In the genomic region with DNA sequence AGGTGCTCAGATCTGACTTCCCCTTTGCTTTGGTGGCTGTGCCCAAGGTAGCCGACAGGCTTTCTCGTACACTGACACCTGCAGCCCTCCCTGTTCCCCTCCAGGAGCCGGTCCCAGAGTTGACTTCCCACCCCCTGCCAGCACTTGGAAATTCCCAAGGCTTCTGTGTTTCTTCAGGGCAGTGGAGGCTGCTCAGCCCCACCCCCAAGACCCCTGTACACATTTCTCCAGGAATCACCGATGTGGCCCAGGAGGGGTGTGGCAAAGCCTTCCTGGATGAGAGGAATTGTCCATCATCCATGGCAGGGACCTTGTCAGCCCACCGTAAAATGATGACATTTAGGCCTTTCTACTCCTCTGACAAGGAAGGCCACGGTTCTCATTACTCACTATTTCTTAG, we compare ENCODE assay signal across 21 mouse cellular contexts. TPM values are rescaled to one million over a fixed set of nuclear protein-coding genes. Genes with fewer than 3 reads are reported as not detected.
DNase-seq lines count a peak whose midpoint lies in the region; ATAC-seq and TF ChIP-seq lines count a peak whose summit lies in the region.
"Had no signal": no experiment of that assay in that cellular context is flagged by ENCODE, and none has a peak within 500 bp of the region (broad histone marks: within the 10 kb centered on the region; RNA-seq: fewer than 3 reads in every experiment).

No protein-coding gene starts in this region.

- no peak for TF ChIP-seq POLR2A in cerebellum, adult 2 months (IDR thresholded peaks at IDR 0.05; ENCODE audit: borderline replicate concordance, insufficient read depth, low read length)

- H3K27ac ChIP-seq in midbrain, embryonic 16.5 days (ENCODE audit: low read length): no peak overlapping the region
- no peak overlapping the region for H3K27ac ChIP-seq in midbrain, postnatal 0 days (ENCODE audit: low read depth, low read length)
- H3K27ac ChIP-seq in cerebellum, adult 2 months (ENCODE audit: insufficient read depth, low read length): no peak overlapping the region
- H3K27ac ChIP-seq: embryonic facial prominence, embryonic 13.5 days; embryonic facial prominence, embryonic 15.5 days; forebrain, embryonic 10.5 days; forebrain, embryonic 12.5 days had no signal

- H3K4me1 ChIP-seq in midbrain, embryonic 16.5 days (ENCODE audit: control insufficient read depth, insufficient read depth, low read length): peaks cover 9% of the 10 kb centered on the region
- peaks cover 3% of the 10 kb centered on the region; the same call in 1 of the 2 replicates for H3K4me1 ChIP-seq in midbrain, postnatal 0 days (ENCODE audit: insufficient read depth, low read length)
- 0 out of 2 replicates have a peak, but pooled peaks cover 3% of the 10 kb centered on the region for H3K4me1 ChIP-seq in cerebellum, adult 2 months (ENCODE audit: control insufficient read depth, insufficient read depth, low read length)

- H3K9ac ChIP-seq in midbrain, embryonic 16.5 days (ENCODE audit: low read depth, low read length): 0 out of 2 replicates have a peak overlapping the region, but pooled peaks have one; percentile 28
- no peak overlapping the region for H3K9ac ChIP-seq in midbrain, postnatal 0 days (replicated peaks; ENCODE audit: low read length, poor library complexity, severe bottlenecking)
- H3K9ac ChIP-seq: embryonic facial prominence, embryonic 13.5 days; embryonic facial prominence, embryonic 15.5 days; forebrain, embryonic 12.5 days had no signal

- no peaks in the 10 kb centered on the region for H3K9me3 ChIP-seq in midbrain, embryonic 16.5 days (replicated peaks; ENCODE audit: control insufficient read depth, low read length, poor library complexity, severe bottlenecking)
- no peaks in the 10 kb centered on the region for H3K9me3 ChIP-seq in midbrain, postnatal 0 days (ENCODE audit: low read length)
- H3K9me3 ChIP-seq: embryonic facial prominence, embryonic 13.5 days; embryonic facial prominence, embryonic 15.5 days; forebrain, embryonic 10.5 days; forebrain, embryonic 12.5 days had no signal

- no peaks in the 10 kb centered on the region for H3K27me3 ChIP-seq in midbrain, embryonic 16.5 days (ENCODE audit: control insufficient read depth, insufficient read depth, low read depth, low read length)
- no peaks in the 10 kb centered on the region for H3K27me3 ChIP-seq in midbrain, postnatal 0 days (ENCODE audit: insufficient read depth, low read length)
- no peaks in the 10 kb centered on the region for H3K27me3 ChIP-seq in cerebellum, adult 2 months (ENCODE audit: control insufficient read depth, insufficient read depth, low read length)
- H3K27me3 ChIP-seq: embryonic facial prominence, embryonic 13.5 days; embryonic facial prominence, embryonic 15.5 days; forebrain, embryonic 12.5 days; Patski had no signal

- no peak overlapping the region for H3K4me2 ChIP-seq in midbrain, embryonic 16.5 days (ENCODE audit: low read length)
- H3K4me2 ChIP-seq in midbrain, postnatal 0 days (ENCODE audit: low read depth, low read length, poor library complexity, severe bottlenecking): no peak overlapping the region
- H3K4me2 ChIP-seq: embryonic facial prominence, embryonic 13.5 days; embryonic facial prominence, embryonic 15.5 days; forebrain, embryonic 12.5 days had no signal

- DNase-seq in adrenal gland, postnatal 14 days: peak; percentile 24
- DNase-seq in adrenal gland, adult 18-20 months (ENCODE audit: low spot score in 2 of 2): no peak
- DNase-seq in midbrain, postnatal 0 days (ENCODE audit: low spot score): no peak
- no peak for DNase-seq in cerebellum, adult 2 months
- DNase-seq: adrenal gland, adult 8-10 months; cerebellum, adult 11-12 months; cerebellum, adult 8-10 months; cerebellum, adult 9-11 months; cerebellum, postnatal 14 days; cerebellum, postnatal 36 days; embryo, embryonic 11 days had no signal

- no peak overlapping the region for H3K4me3 ChIP-seq in midbrain, embryonic 16.5 days (ENCODE audit: low read depth, low read length)
- no peak overlapping the region for H3K4me3 ChIP-seq in midbrain, postnatal 0 days (ENCODE audit: low read depth, low read length)
- no peak overlapping the region for H3K4me3 ChIP-seq in cerebellum, adult 2 months (replicated peaks; ENCODE audit: insufficient read depth, low read depth, low read length)
- H3K4me3 ChIP-seq: embryonic facial prominence, embryonic 13.5 days; embryonic facial prominence, embryonic 15.5 days; erythroblast, embryonic 14.5 days; forebrain, embryonic 10.5 days; forebrain, embryonic 12.5 days had no signal

- ATAC-seq in midbrain, embryonic 16.5 days: no peak
- no peak for ATAC-seq in midbrain, postnatal 0 days (ENCODE audit: low FRiP score)
- ATAC-seq: activated CD4-positive, CD25-positive, alpha-beta regulatory T cell, adult 4 months; forebrain, embryonic 14.5 days; forebrain, embryonic 16.5 days; Patski had no signal

- no peak for TF ChIP-seq CTCF in midbrain, postnatal 0 days (IDR thresholded peaks at IDR 0.05)
- no peak for TF ChIP-seq CTCF in cerebellum, adult 2 months (IDR thresholded peaks at IDR 0.05; ENCODE audit: borderline replicate concordance, insufficient read depth, low read depth, low read length)

- H3K36me3 ChIP-seq in midbrain, embryonic 16.5 days (ENCODE audit: control insufficient read depth, insufficient read depth, low read length): no peaks in the 10 kb centered on the region
- H3K36me3 ChIP-seq in midbrain, postnatal 0 days (ENCODE audit: insufficient read depth, low read length): peaks cover 13% of the 10 kb centered on the region

- WGBS in midbrain, embryonic 16.5 days: 54% methylated on average over 6 of the region's 6 CpGs
- WGBS in midbrain, postnatal 0 days: 51% methylated on average over 6 of the region's 6 CpGs
- WGBS in cerebellum, adult 2 months: 40% methylated on average over 6 of the region's 6 CpGs

RNA-seq across cellular contexts. Expression of gene Rrp7a, which starts 11.3 kb away (rescaled TPM):
- total RNA-seq in adrenal gland, postnatal 14 days (2021): 95.0 and 99.4 TPM in 2 replicates
- 100 to 1,000 TPM; 111 to 113 TPM for total RNA-seq in adrenal gland, adult 18-20 months (2021)
- 90.6 and 93.0 TPM in 2 replicates for polyA plus RNA-seq in midbrain, embryonic 16.5 days (2015; fragmentation: Nextera tagmentation; extraction: Ambion mirVana)
- 171 and 228 TPM in 2 replicates for total RNA-seq in midbrain, postnatal 0 days (2014; rRNA removed)
- polyA plus RNA-seq in midbrain, postnatal 0 days (2015; fragmentation: Nextera tagmentation; extraction: Ambion mirVana): 92.7 and 95.2 TPM in 2 replicates
- 109 and 114 TPM in 2 replicates for polyA plus RNA-seq in cerebellum, adult 2 months (2012; rRNA removed)

RNA-seq across cellular contexts. Expression of gene Serhl, which starts 22.0 kb away (rescaled TPM):
- total RNA-seq in adrenal gland, postnatal 14 days (2021): 53.8 and 63.2 TPM in 2 replicates
- 10 to 100 TPM; 47.9 to 53.1 TPM for total RNA-seq in adrenal gland, adult 18-20 months (2021)
- 29.6 and 29.7 TPM in 2 replicates for polyA plus RNA-seq in midbrain, embryonic 16.5 days (2015; fragmentation: Nextera tagmentation; extraction: Ambion mirVana)
- 4.2 and 6.7 TPM in 2 replicates for total RNA-seq in midbrain, postnatal 0 days (2014; rRNA removed)
- polyA plus RNA-seq in midbrain, postnatal 0 days (2015; fragmentation: Nextera tagmentation; extraction: Ambion mirVana): 38.5 and 40.0 TPM in 2 replicates
- 16.5 and 19.2 TPM in 2 replicates for polyA plus RNA-seq in cerebellum, adult 2 months (2012; rRNA removed)

RNA-seq across cellular contexts. Expression of gene Poldip3, which starts 37.9 kb away (rescaled TPM):
- total RNA-seq in adrenal gland, postnatal 14 days (2021): 87.6 and 97.0 TPM in 2 replicates
- 100 to 1,000 TPM in 1 of 2 experiments, 10 to 100 TPM in 1; 86.0 to 105 TPM for total RNA-seq in adrenal gland, adult 18-20 months (2021)
- 140 and 145 TPM in 2 replicates for polyA plus RNA-seq in midbrain, embryonic 16.5 days (2015; fragmentation: Nextera tagmentation; extraction: Ambion mirVana)
- 93.3 and 114 TPM in 2 replicates for total RNA-seq in midbrain, postnatal 0 days (2014; rRNA removed)
- 108 and 110 TPM in 2 replicates for polyA plus RNA-seq in midbrain, postnatal 0 days (2015; fragmentation: Nextera tagmentation; extraction: Ambion mirVana)
- 73.3 and 74.1 TPM in 2 replicates for polyA plus RNA-seq in cerebellum, adult 2 months (2012; rRNA removed)
